Mouse (Mus musculus) MEL (cell line): ENCODE measurements around the gene Myh9. TPM values are rescaled to one million over a fixed set of nuclear protein-coding genes. Genes with fewer than 3 reads are reported as not detected.

Experiments used
- DNase-seq: peaks from one replicate; pipeline ENCODE4 v3.0.0; 2011; ENCODE audit warnings: low read depth, low spot score
- H3K27ac ChIP-seq: 2 replicates; pipeline ENCODE4 v1.5.1; 2012; ENCODE audit warnings: low read depth, mild to moderate bottlenecking, control low read depth, low read length, moderate library complexity; ENCODE audit not compliant: control insufficient read depth
- H3K27me3 ChIP-seq, 2 experiments: fragments of 150-350 bp in 1 of 2; sonication (generic) in 1 of 2; 2 replicates each; pipeline ENCODE4 v1.6.1; 2012; ENCODE audit warnings: low read length in 2 of 2, mild to moderate bottlenecking in 2 of 2, improper control_type of control experiment in 1 of 2, moderate library complexity in 1 of 2; ENCODE audit not compliant: insufficient read depth in 2 of 2, control insufficient read depth in 1 of 2
- H3K36me3 ChIP-seq, 2 experiments: 2 replicates each; pipeline ENCODE4 v1.6.1; 2012 to 2014; ENCODE audit warnings: low read length in 2 of 2, improper control_type of control experiment in 1 of 2, inconsistent platforms in 1 of 2, mild to moderate bottlenecking in 1 of 2; ENCODE audit not compliant: insufficient read depth in 2 of 2, control insufficient read depth in 1 of 2
- H3K4me1 ChIP-seq, 2 experiments: fragments of 150-350 bp in 1 of 2; sonication (generic) in 1 of 2; 2 replicates each; pipeline ENCODE4 v1.6.1; 2012; ENCODE audit warnings: low read length in 2 of 2, improper control_type of control experiment in 1 of 2, mild to moderate bottlenecking in 1 of 2; ENCODE audit not compliant: insufficient read depth in 2 of 2, control insufficient read depth in 1 of 2
- H3K4me3 ChIP-seq, 2 experiments: fragments of 150-350 bp in 1 of 2; sonication (generic) in 1 of 2; 2 replicates each; pipeline ENCODE4 v1.5.1; 2012; ENCODE audit warnings: low read depth in 2 of 2, low read length in 2 of 2, mild to moderate bottlenecking in 2 of 2, moderate library complexity in 2 of 2, control low read depth in 1 of 2, improper control_type of control experiment in 1 of 2; ENCODE audit not compliant: control insufficient read depth in 1 of 2, insufficient read depth in 1 of 2
- H3K79me2 ChIP-seq: 2 replicates; pipeline ENCODE4 v1.6.1; 2012; ENCODE audit warnings: mild to moderate bottlenecking, low read length, moderate library complexity; ENCODE audit not compliant: control insufficient read depth, poor library complexity, insufficient read depth
- H3K9ac ChIP-seq: 2 replicates; pipeline ENCODE4 v1.6.1; 2012; ENCODE audit warnings: low read depth, mild to moderate bottlenecking, control low read depth, low read length, moderate library complexity; ENCODE audit not compliant: control insufficient read depth, poor library complexity, severe bottlenecking
- H3K9me3 ChIP-seq: fragments of 150-350 bp; sonication (generic); replicated peaks from 2 replicates; pipeline ENCODE4 v1.6.1; 2012; ENCODE audit warnings: mild to moderate bottlenecking, low read length, improper control_type of control experiment, moderate library complexity; ENCODE audit not compliant: insufficient read depth
- CHD1 ChIP-seq: IDR thresholded peaks from 2 replicates; pipeline ENCODE4 v1.6.1; 2012; ENCODE audit warnings: low read depth, mild to moderate bottlenecking, inconsistent platforms, low read length, improper control_type of control experiment
- CTCF ChIP-seq, 3 experiments: IDR thresholded peaks in 2 of 3; conservative IDR thresholded peaks in 1 of 3; 2 replicates each; pipeline ENCODE4 v1.5.1; 2011 to 2012; ENCODE audit warnings: low read length in 3 of 3, low read depth in 2 of 3, mild to moderate bottlenecking in 2 of 3, improper control_type of control experiment in 1 of 3, inconsistent platforms in 1 of 3, mixed read lengths in 1 of 3, moderate library complexity in 1 of 3; ENCODE audit not compliant: control insufficient read depth in 1 of 3, insufficient read depth in 1 of 3, poor library complexity in 1 of 3, severe bottlenecking in 1 of 3
- E2F4 ChIP-seq: IDR thresholded peaks from 2 replicates; pipeline ENCODE4 v1.6.1; 2011; ENCODE audit warnings: low read depth, low read length, improper control_type of control experiment, borderline replicate concordance
- EP300 ChIP-seq, 2 experiments: IDR thresholded peaks; 2 replicates each; pipeline ENCODE4 v1.6.1; 2011; ENCODE audit warnings: improper control_type of control experiment in 2 of 2, low read length in 2 of 2, low read depth in 1 of 2, mild to moderate bottlenecking in 1 of 2
- GABPA ChIP-seq: IDR thresholded peaks from 2 replicates; pipeline ENCODE4 v1.6.1; 2012; ENCODE audit warnings: low read depth, mild to moderate bottlenecking, inconsistent platforms, low read length, improper control_type of control experiment, moderate library complexity
- JUND ChIP-seq: IDR thresholded peaks from 2 replicates; pipeline ENCODE4 v1.6.1; 2011; ENCODE audit warnings: low read depth, mild to moderate bottlenecking, improper control_type of control experiment, low read length
- MAX ChIP-seq: IDR thresholded peaks from 2 replicates; pipeline ENCODE4 v1.6.1; 2011; ENCODE audit warnings: low read length, improper control_type of control experiment
- MAZ ChIP-seq: IDR thresholded peaks from 2 replicates; pipeline ENCODE4 v1.6.1; 2012; ENCODE audit warnings: low read depth, mild to moderate bottlenecking, inconsistent platforms, low read length, improper control_type of control experiment
- NELFE ChIP-seq: IDR thresholded peaks from 2 replicates; pipeline ENCODE4 v1.6.1; 2011; ENCODE audit warnings: low read depth, low read length, improper control_type of control experiment
- NRF1 ChIP-seq: IDR thresholded peaks from 2 replicates; pipeline ENCODE4 v1.6.1; 2014; ENCODE audit warnings: low read depth, mild to moderate bottlenecking, inconsistent platforms, low read length, improper control_type of control experiment, moderate library complexity; ENCODE audit not compliant: poor library complexity, insufficient read depth, severe bottlenecking
- POLR2AphosphoS5 ChIP-seq: IDR thresholded peaks from 2 replicates; pipeline ENCODE4 v1.6.1; 2012; ENCODE audit warnings: low read depth, borderline replicate concordance, mild to moderate bottlenecking, inconsistent platforms, low read length, moderate library complexity, mixed read lengths
- RAD21 ChIP-seq: IDR thresholded peaks from 2 replicates; pipeline ENCODE4 v1.6.1; 2011; ENCODE audit warnings: mild to moderate bottlenecking, low read depth, low read length, improper control_type of control experiment
- RCOR1 ChIP-seq: IDR thresholded peaks from 2 replicates; pipeline ENCODE4 v1.6.1; 2012; ENCODE audit warnings: low read depth, mild to moderate bottlenecking, inconsistent platforms, low read length, improper control_type of control experiment
- TAL1 ChIP-seq: IDR thresholded peaks from 2 replicates; pipeline ENCODE4 v1.6.1; 2012; ENCODE audit warnings: mild to moderate bottlenecking, inconsistent platforms, low read length, moderate library complexity, mixed read lengths
- TBP ChIP-seq: IDR thresholded peaks from 2 replicates; pipeline ENCODE4 v1.8.0; 2011; ENCODE audit warnings: low read depth, low read length, improper control_type of control experiment
- TCF12 ChIP-seq: IDR thresholded peaks from 2 replicates; pipeline ENCODE4 v1.6.1; 2014; ENCODE audit warnings: low read depth, mild to moderate bottlenecking, inconsistent platforms, low read length, improper control_type of control experiment, moderate library complexity
- USF2 ChIP-seq, 2 experiments: IDR thresholded peaks; 2 replicates each; pipeline ENCODE4 v1.6.1; 2011 to 2012; ENCODE audit warnings: improper control_type of control experiment in 2 of 2, low read length in 2 of 2, borderline replicate concordance in 1 of 2, inconsistent platforms in 1 of 2, low read depth in 1 of 2, mild to moderate bottlenecking in 1 of 2; ENCODE audit not compliant: insufficient read depth in 1 of 2
- ZC3H11A ChIP-seq: IDR thresholded peaks from 2 replicates; pipeline ENCODE4 v1.6.1; 2012; ENCODE audit warnings: low read depth, mild to moderate bottlenecking, inconsistent platforms, low read length, improper control_type of control experiment
- ZKSCAN1 ChIP-seq: IDR thresholded peaks from 2 replicates; pipeline ENCODE4 v1.6.1; 2012; ENCODE audit warnings: low read depth, mild to moderate bottlenecking, inconsistent platforms, low read length, improper control_type of control experiment, moderate library complexity
- ZMIZ1 ChIP-seq: IDR thresholded peaks from 2 replicates; pipeline ENCODE4 v1.6.1; 2012; ENCODE audit warnings: low read depth, mild to moderate bottlenecking, inconsistent platforms, low read length, improper control_type of control experiment, moderate library complexity
- polyA plus RNA-seq, 2 experiments: library from polyadenylated mRNA; stranded (reverse) in 1 of 2; unstranded in 1 of 2; fragments of >175 nt in 1 of 2; fragments of >200 nt in 1 of 2; gene quantifications; 2 replicates each; pipeline versions ENCODE4 v1.2.1 to v1.2.4; 2012; ENCODE audit warnings: low replicate concordance in 2 of 2, low read depth in 1 of 2; ENCODE audit not compliant: insufficient read length in 2 of 2, insufficient read depth in 1 of 2, missing spikeins in 1 of 2
- total RNA-seq: library from RNA; depleted of rRNA; stranded (reverse); fragments of 300-350 nt; gene quantifications from 2 replicates; pipeline ENCODE4 v1.2.3, GENCODE M21; 2012

The Myh9 gene
- total and polyA plus RNA-seq, 3 experiments = 59.3 to 176 (median 158) TPM

- Histone ChIP-seq H3K4me3 (no peak overlapping the region), H3K79me2 (peaks cover 3% of the 10 kb centered on the region; the same call in 1 of the 2 replicates), H3K9ac (no peak overlapping the region), H3K36me3 (peaks cover 2 to 16% of the 10 kb centered on the region in 2 experiments; a peak in 3 of 4 replicates), H3K9me3 (no peaks in the 10 kb centered on the region), H3K27me3 (no peaks in the 10 kb centered on the region), H3K27ac (no peak overlapping the region), H3K4me1 (peaks cover 5 to 18% of the 10 kb centered on the region in 2 experiments; a peak in 3 of 4 replicates)
- no peak for TF ChIP-seq EP300 (IDR thresholded peaks at IDR 0.05; ENCODE audit: low read depth in 1 of 2, low read length in 2 of 2)
- TF ChIP-seq USF2 (IDR thresholded peaks at IDR 0.05; ENCODE audit: borderline replicate concordance in 1 of 2, insufficient read depth in 1 of 2, low read depth in 1 of 2, low read length in 2 of 2) = no peak
- no peak for TF ChIP-seq TAL1
- TF ChIP-seq NRF1 = no peak
- no peak for TF ChIP-seq ZKSCAN1
- no peak for TF ChIP-seq E2F4
- no peak for TF ChIP-seq RCOR1
- no peak for TF ChIP-seq POLR2AphosphoS5
- TF ChIP-seq ZC3H11A = no peak
- TF ChIP-seq JUND = no peak
- TF ChIP-seq MAZ = no peak
- TF ChIP-seq RAD21 = no peak
- no peak for TF ChIP-seq NELFE
- DNase-seq = no peak
Measured at GRCm38 (mm10) chr15:77796409-77797035, 45.5 kb downstream of the Myh9 start.

- H3K36me3 ChIP-seq = peaks cover under 1 to 4% of the 10 kb centered on the region in 2 experiments; a peak in 3 of 4 replicates
- TF ChIP-seq CTCF (IDR thresholded peaks at IDR 0.05 in 2 of 3, conservative IDR thresholded peaks at IDR 0.05 in 1 of 3; ENCODE audit: control insufficient read depth in 1 of 3, insufficient read depth in 1 of 3, low read depth in 2 of 3, low read length in 3 of 3, poor library complexity in 1 of 3, severe bottlenecking in 1 of 3) (no peak), TCF12 (no peak), ZKSCAN1 (no peak), MAX (no peak), GABPA (no peak), TBP (no peak), ZMIZ1 (no peak), USF2 (IDR thresholded peaks at IDR 0.05; ENCODE audit: borderline replicate concordance in 1 of 2, insufficient read depth in 1 of 2, low read depth in 1 of 2, low read length in 2 of 2) (no peak), CHD1 (no peak)
- TF ChIP-seq, all 39 proteins: peak for 0
- no peak overlapping the region for H3K4me3 ChIP-seq
- no peaks in the 10 kb centered on the region for H3K9me3 ChIP-seq
- H3K79me2 ChIP-seq = peaks cover 3% of the 10 kb centered on the region; the same call in 1 of the 2 replicates
- DNase-seq = no peak
- H3K27ac ChIP-seq = no peak overlapping the region
- H3K9ac ChIP-seq = no peak overlapping the region
- H3K27me3 ChIP-seq = no peaks in the 10 kb centered on the region
- H3K4me1 ChIP-seq = peaks cover 0 to 2% of the 10 kb centered on the region in 2 experiments; a peak in 1 of 4 replicates
Measured at GRCm38 (mm10) chr15:77794908-77795356, 47.0 kb downstream of the Myh9 start.
